Mouse (Mus musculus) MEL (cell line): ENCODE measurements around the gene Ablim1.

ENCODE experiments used
- BHLHE40 ChIP-seq: IDR thresholded peaks from 2 replicates; pipeline ENCODE4 v1.6.1; 2012; ENCODE audit warnings: low read depth, mild to moderate bottlenecking, inconsistent platforms, low read length, improper control_type of control experiment, borderline replicate concordance
- CTCF ChIP-seq, 3 experiments: IDR thresholded peaks in 2 of 3; conservative IDR thresholded peaks in 1 of 3; 2 replicates each; pipeline ENCODE4 v1.5.1; 2011 to 2012; ENCODE audit warnings: low read length in 3 of 3, low read depth in 2 of 3, mild to moderate bottlenecking in 2 of 3, improper control_type of control experiment in 1 of 3, inconsistent platforms in 1 of 3, mixed read lengths in 1 of 3, moderate library complexity in 1 of 3; ENCODE audit not compliant: control insufficient read depth in 1 of 3, insufficient read depth in 1 of 3, poor library complexity in 1 of 3, severe bottlenecking in 1 of 3
- EP300 ChIP-seq, 2 experiments: IDR thresholded peaks; 2 replicates each; pipeline ENCODE4 v1.6.1; 2011; ENCODE audit warnings: improper control_type of control experiment in 2 of 2, low read length in 2 of 2, low read depth in 1 of 2, mild to moderate bottlenecking in 1 of 2
- GABPA ChIP-seq: IDR thresholded peaks from 2 replicates; pipeline ENCODE4 v1.6.1; 2012; ENCODE audit warnings: low read depth, mild to moderate bottlenecking, inconsistent platforms, low read length, improper control_type of control experiment, moderate library complexity
- MAX ChIP-seq: IDR thresholded peaks from 2 replicates; pipeline ENCODE4 v1.6.1; 2011; ENCODE audit warnings: low read length, improper control_type of control experiment
- MXI1 ChIP-seq: IDR thresholded peaks from 2 replicates; pipeline ENCODE4 v1.6.1; 2011; ENCODE audit warnings: mild to moderate bottlenecking, low read depth, low read length, improper control_type of control experiment
- POLR2A ChIP-seq, 2 experiments: IDR thresholded peaks; 2 replicates each; pipeline ENCODE4 v1.6.1; 2011 to 2012; ENCODE audit warnings: low read length in 2 of 2, mild to moderate bottlenecking in 2 of 2, control low read depth in 1 of 2, improper control_type of control experiment in 1 of 2, low read depth in 1 of 2, moderate library complexity in 1 of 2; ENCODE audit not compliant: control insufficient read depth in 1 of 2, insufficient read depth in 1 of 2, poor library complexity in 1 of 2
- POLR2AphosphoS5 ChIP-seq: IDR thresholded peaks from 2 replicates; pipeline ENCODE4 v1.6.1; 2012; ENCODE audit warnings: low read depth, borderline replicate concordance, mild to moderate bottlenecking, inconsistent platforms, low read length, moderate library complexity, mixed read lengths
- ZC3H11A ChIP-seq: IDR thresholded peaks from 2 replicates; pipeline ENCODE4 v1.6.1; 2012; ENCODE audit warnings: low read depth, mild to moderate bottlenecking, inconsistent platforms, low read length, improper control_type of control experiment
- ZMIZ1 ChIP-seq: IDR thresholded peaks from 2 replicates; pipeline ENCODE4 v1.6.1; 2012; ENCODE audit warnings: low read depth, mild to moderate bottlenecking, inconsistent platforms, low read length, improper control_type of control experiment, moderate library complexity

DNA sequence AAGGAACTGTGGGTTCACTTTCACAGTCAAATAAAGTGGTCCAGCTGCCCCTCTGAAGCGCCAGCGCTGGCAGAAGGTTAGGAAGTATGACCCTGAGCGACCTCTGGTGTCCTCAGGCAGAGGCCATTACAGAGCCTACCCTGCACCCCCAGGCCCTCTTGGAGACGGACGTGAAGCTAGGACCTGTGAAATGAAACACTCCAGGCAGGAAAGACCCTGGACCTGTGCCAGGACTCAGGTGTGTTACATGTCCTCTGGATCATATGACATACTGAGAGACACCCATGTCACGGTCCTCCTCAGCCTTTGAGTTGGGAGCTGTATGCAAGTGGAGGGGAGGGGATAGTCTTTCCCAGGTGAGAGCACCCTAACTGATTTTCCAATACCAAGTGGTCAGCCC, 137.4 kb downstream of the Ablim1 start:
- TF ChIP-seq CTCF (IDR thresholded peaks at IDR 0.05 in 2 of 3, conservative IDR thresholded peaks at IDR 0.05 in 1 of 3; ENCODE audit: control insufficient read depth in 1 of 3, insufficient read depth in 1 of 3, low read depth in 2 of 3, low read length in 3 of 3, poor library complexity in 1 of 3, severe bottlenecking in 1 of 3) = no peak
- TF ChIP-seq GABPA = no peak
- no peak for TF ChIP-seq MAX
- no peak for TF ChIP-seq BHLHE40
- TF ChIP-seq ZMIZ1 = no peak
- TF ChIP-seq ZC3H11A = no peak
- no peak for TF ChIP-seq POLR2AphosphoS5
- no peak for TF ChIP-seq MXI1
- TF ChIP-seq POLR2A (IDR thresholded peaks at IDR 0.05; ENCODE audit: control insufficient read depth in 1 of 2, insufficient read depth in 1 of 2, low read depth in 1 of 2, low read length in 2 of 2, poor library complexity in 1 of 2) = no peak
- TF ChIP-seq EP300 (IDR thresholded peaks at IDR 0.05; ENCODE audit: low read depth in 1 of 2, low read length in 2 of 2) = no peak
